Mouse (Mus musculus) intestine, postnatal 0 days (tissue): ENCODE results near the gene 2610042L04Rik. TPM values are rescaled to one million over a fixed set of nuclear protein-coding genes. Genes with fewer than 3 reads are reported as not detected.
A peak's percentile ranks its signal among the peaks of the same experiment; 100 is the strongest.
"Not testable (repeated sequence)": the region's sequence is repeated elsewhere in the genome, so short reads cannot be mapped to it uniquely, and the experiment has no call there.

Experiments used
- ATAC-seq: fragments of 200-750 bp; cut with Nextera tagmentation; 2 replicates; pipeline ENCODE4 v1.8.0; 2017; ENCODE audit warnings: mild to moderate bottlenecking, moderate TSS enrichment, moderate library complexity
- H3K27ac ChIP-seq: fragments of 300-500 bp; sonication (generic); 2 replicates; pipeline ENCODE4 v1.5.1; 2014; ENCODE audit warnings: mild to moderate bottlenecking, low read depth, low read length, moderate library complexity
- H3K27me3 ChIP-seq: fragments of 300-500 bp; sonication (generic); replicated peaks from 2 replicates; pipeline ENCODE4 v1.6.1; 2014; ENCODE audit warnings: low read length, mixed read lengths; ENCODE audit not compliant: control insufficient read depth, insufficient read depth
- H3K36me3 ChIP-seq: fragments of 300-500 bp; sonication (generic); 2 replicates; pipeline ENCODE4 v1.6.1; 2014; ENCODE audit warnings: mild to moderate bottlenecking, moderate library complexity; ENCODE audit not compliant: control insufficient read depth, insufficient read depth
- H3K4me1 ChIP-seq: fragments of 300-500 bp; sonication (generic); replicated peaks from 2 replicates; pipeline ENCODE4 v1.6.1; 2014; ENCODE audit warnings: antibody characterized with exemption, low read length, mixed read lengths; ENCODE audit not compliant: control insufficient read depth, insufficient read depth
- H3K4me2 ChIP-seq: fragments of 300-500 bp; sonication (generic); replicated peaks from 2 replicates; pipeline ENCODE4 v1.6.1; 2014; ENCODE audit warnings: low read depth, mild to moderate bottlenecking, moderate library complexity
- H3K4me3 ChIP-seq: fragments of 300-500 bp; sonication (generic); 2 replicates; pipeline ENCODE4 v1.5.1; 2014; ENCODE audit warnings: low read depth, low read length
- H3K9ac ChIP-seq: fragments of 300-500 bp; sonication (generic); 2 replicates; pipeline ENCODE4 v1.6.1; 2014; ENCODE audit warnings: mild to moderate bottlenecking, low read depth, low read length
- H3K9me3 ChIP-seq: fragments of 300-500 bp; sonication (generic); 2 replicates; pipeline ENCODE4 v1.6.1; 2016; ENCODE audit warnings: mixed run types; ENCODE audit not compliant: control insufficient read depth
- CTCF ChIP-seq: sonication (generic); IDR thresholded peaks from 2 replicates; pipeline ENCODE4 v1.5.1; 2016; ENCODE audit warnings: low read depth, mild to moderate bottlenecking, control low read depth, antibody characterized with exemption, moderate library complexity
- WGBS: fragments of 180-500 bp; shearing (Covaris S2); extraction: QIAGEN DNeasy Blood & Tissue Kit; methylation state at CpG from one replicate; pipeline ENCODE4 v1.1.7; 2014; 5-methylcytosine and 5-hydroxymethylcytosine counted together
- polyA plus RNA-seq: library from polyadenylated mRNA; unstranded; fragments of >200 nt; fragmentation: Nextera tagmentation; extraction: Ambion mirVana; gene quantifications from 2 replicates; pipeline ENCODE4 v1.2.1, GENCODE M21; 2015

Gene 2610042L04Rik
- not detected in 2 replicates for polyA plus RNA-seq

GRCm38 (mm10) chr14:4334476-4335080, at the start of gene 2610042L04Rik:
2610042L04Rik (plus strand) TSS chr14:4334763.
- not testable (repeated sequence) for H3K36me3 ChIP-seq, H3K9ac ChIP-seq
- 1% methylated on average over 18 of the region's 48 CpGs for WGBS

GRCm38 (mm10) chr14:4316983-4317382, 17.6 kb upstream of the 2610042L04Rik start, which contains the start of gene Gm3149:
Gm3149 (plus strand) TSS chr14:4317283.
- not testable (repeated sequence) for H3K9me3 ChIP-seq, ATAC-seq
- no CpG with 5 or more reads among the region's 1 CpGs for WGBS

More at GRCm38 (mm10) chr14:4334476-4335080, at the start of gene 2610042L04Rik:
- H3K9me3 ChIP-seq, ATAC-seq, H3K27ac ChIP-seq, H3K4me1 ChIP-seq, H3K27me3 ChIP-seq: not testable (repeated sequence)
- Histone ChIP-seq H3K4me2 (peak within 1 kb of the TSS; percentile 53), H3K4me3 (peak within 1 kb of the TSS; percentile 14; the same call in 1 of the 2 replicates)

GRCm38 (mm10) chr14:4335506-4335905, 943 bp downstream of the 2610042L04Rik start:
- not testable (repeated sequence) for H3K4me3 ChIP-seq, ATAC-seq, H3K36me3 ChIP-seq, H3K4me1 ChIP-seq, H3K27me3 ChIP-seq, H3K9ac ChIP-seq, H3K27ac ChIP-seq, H3K4me2 ChIP-seq, H3K9me3 ChIP-seq
- peak; percentile 48 for TF ChIP-seq CTCF
- WGBS: 8% methylated on average over 6 of the region's 8 CpGs

More at GRCm38 (mm10) chr14:4316983-4317382, 17.6 kb upstream of the 2610042L04Rik start, which contains the start of gene Gm3149:
- not testable (repeated sequence) for H3K36me3 ChIP-seq, H3K27me3 ChIP-seq, H3K4me2 ChIP-seq, H3K4me3 ChIP-seq, H3K9ac ChIP-seq, H3K4me1 ChIP-seq, H3K27ac ChIP-seq

GRCm38 (mm10) chr14:4368991-4369390, 34.4 kb downstream of the 2610042L04Rik start:
- not testable (repeated sequence) for H3K27ac ChIP-seq, ATAC-seq, H3K9ac ChIP-seq, H3K4me2 ChIP-seq, H3K9me3 ChIP-seq, H3K36me3 ChIP-seq, H3K4me1 ChIP-seq, H3K27me3 ChIP-seq, H3K4me3 ChIP-seq
- WGBS: 89% methylated on average over 3 of the region's 3 CpGs

- not testable (repeated sequence) for H3K4me3 ChIP-seq, H3K9ac ChIP-seq, H3K4me1 ChIP-seq, H3K27me3 ChIP-seq, H3K36me3 ChIP-seq, H3K27ac ChIP-seq, ATAC-seq, H3K4me2 ChIP-seq, H3K9me3 ChIP-seq
- WGBS: 65% methylated on average over 3 of the region's 3 CpGs
Measured at GRCm38 (mm10) chr14:4369691-4370090, 35.1 kb downstream of the 2610042L04Rik start.

- not testable (repeated sequence) for H3K9me3 ChIP-seq, H3K27me3 ChIP-seq, H3K4me3 ChIP-seq, H3K4me2 ChIP-seq, H3K36me3 ChIP-seq, H3K9ac ChIP-seq, H3K4me1 ChIP-seq, ATAC-seq, H3K27ac ChIP-seq
Measured at GRCm38 (mm10) chr14:4377871-4378270, 43.3 kb downstream of the 2610042L04Rik start.

GRCm38 (mm10) chr14:4385606-4386005, 51.0 kb downstream of the 2610042L04Rik start:
- H3K36me3 ChIP-seq, ATAC-seq: not testable (repeated sequence)

GRCm38 (mm10) chr14:4392841-4393530, 58.4 kb downstream of the 2610042L04Rik start:
- not testable (repeated sequence) for H3K9me3 ChIP-seq, ATAC-seq, H3K9ac ChIP-seq, H3K4me3 ChIP-seq, H3K4me1 ChIP-seq, H3K27me3 ChIP-seq, H3K36me3 ChIP-seq, H3K4me2 ChIP-seq, H3K27ac ChIP-seq
- 100% methylated on average over 3 of the region's 6 CpGs for WGBS

More at GRCm38 (mm10) chr14:4385606-4386005, 51.0 kb downstream of the 2610042L04Rik start:
- H3K9ac ChIP-seq, H3K4me2 ChIP-seq, H3K4me1 ChIP-seq, H3K27me3 ChIP-seq, H3K9me3 ChIP-seq, H3K4me3 ChIP-seq, H3K27ac ChIP-seq: not testable (repeated sequence)

- H3K4me2 ChIP-seq, ATAC-seq, H3K27me3 ChIP-seq, H3K27ac ChIP-seq, H3K4me1 ChIP-seq, H3K9ac ChIP-seq, H3K9me3 ChIP-seq, H3K4me3 ChIP-seq, H3K36me3 ChIP-seq: not testable (repeated sequence)
- 85% methylated on average over 2 of the region's 3 CpGs for WGBS
Measured at GRCm38 (mm10) chr14:4397226-4397625, 62.7 kb downstream of the 2610042L04Rik start, which contains the start of gene Gm3159. Gm3159 (plus strand) TSS chr14:4397526.
